Mouse (Mus musculus): ENCODE measurements around the gene Olfr1254. TPM values are rescaled to one million over a fixed set of nuclear protein-coding genes. Genes with fewer than 3 reads are reported as not detected.

Gene Olfr1254
- not detected for polyA plus RNA-seq (2012; fragmentation: generic; extraction: Trizol)
- long read RNA-seq, experiment 1 = 0 reads
- long read RNA-seq, experiment 2 = 0 reads

GRCm38 (mm10) chr2:89793519-89793918, at the start of gene Olfr1254:
TSS of gene Olfr1254 (minus strand) at chr2:89793619.
- no peak for TF ChIP-seq MYOG (IDR thresholded peaks at IDR 0.05; ENCODE audit: control insufficient read depth, extremely low read depth, insufficient read length)
- TF ChIP-seq MAX (IDR thresholded peaks at IDR 0.05) = no peak
- TF ChIP-seq MYOD1 (IDR thresholded peaks at IDR 0.05; ENCODE audit: control insufficient read depth, insufficient read length, low read depth) = no peak
- no peak for TF ChIP-seq FOSL1 (IDR thresholded peaks at IDR 0.05; ENCODE audit: insufficient read depth, low read length, poor library complexity, severe bottlenecking)
- Histone ChIP-seq H3K27me3 (ENCODE audit: control insufficient read depth, insufficient read depth, insufficient read length) (no peaks in the 10 kb centered on the region), H3ac (ENCODE audit: control insufficient read depth, insufficient read length, low read depth) (no peak within 1 kb of the TSS), H3K79me3 (ENCODE audit: low read depth) (no peaks in the 10 kb centered on the region), H3K36me3 (ENCODE audit: control insufficient read depth, insufficient read depth) (no peaks in the 10 kb centered on the region), H3K79me2 (ENCODE audit: control insufficient read depth, insufficient read depth) (no peaks in the 10 kb centered on the region), H3K4me3 (ENCODE audit: insufficient read depth, poor library complexity, severe bottlenecking) (no peak within 1 kb of the TSS)

- H3K79me3 ChIP-seq (ENCODE audit: low read depth) = no peaks in the 10 kb centered on the region
- TF ChIP-seq MAX (IDR thresholded peaks at IDR 0.05) (no peak), USF1 (IDR thresholded peaks at IDR 0.05; ENCODE audit: low read depth) (no peak), MYOG (IDR thresholded peaks at IDR 0.05; ENCODE audit: control insufficient read depth, extremely low read depth, insufficient read length) (no peak), CEBPB (IDR thresholded peaks at IDR 0.05; ENCODE audit: low read depth) (no peak), FOSL1 (IDR thresholded peaks at IDR 0.05; ENCODE audit: insufficient read depth, low read length, poor library complexity, severe bottlenecking) (no peak), CTCF (IDR thresholded peaks at IDR 0.05; ENCODE audit: control insufficient read depth, insufficient read depth, insufficient read length) (no peak), MYOD1 (IDR thresholded peaks at IDR 0.05; ENCODE audit: control insufficient read depth, insufficient read length, low read depth) (no peak)
- H3ac ChIP-seq (ENCODE audit: control insufficient read depth, insufficient read length, low read depth) = no peak within 1 kb of the TSS
- no peaks in the 10 kb centered on the region for H3K36me3 ChIP-seq (ENCODE audit: control insufficient read depth, insufficient read depth)
- no peaks in the 10 kb centered on the region for H3K79me2 ChIP-seq (ENCODE audit: control insufficient read depth, insufficient read depth)
- no peaks in the 10 kb centered on the region for H3K27me3 ChIP-seq (ENCODE audit: control insufficient read depth, insufficient read depth, insufficient read length)
- H3K4me3 ChIP-seq (ENCODE audit: insufficient read depth, poor library complexity, severe bottlenecking) = no peak within 1 kb of the TSS
These were observed 48.0 kb upstream of the Olfr1254 start, which contains the start of gene Olfr1256 for GRCm38 (mm10) chr2:89841455-89841854. TSS of gene Olfr1256 (minus strand) at chr2:89841555.

GRCm38 (mm10) chr2:89820216-89820615, 26.8 kb upstream of the Olfr1254 start:
- H3K79me3 ChIP-seq (ENCODE audit: low read depth) = no peaks in the 10 kb centered on the region
- no peak overlapping the region for H3ac ChIP-seq (ENCODE audit: control insufficient read depth, insufficient read length, low read depth)
- no peak for TF ChIP-seq MYOG (IDR thresholded peaks at IDR 0.05; ENCODE audit: control insufficient read depth, extremely low read depth, insufficient read length)
- TF ChIP-seq CEBPB (IDR thresholded peaks at IDR 0.05; ENCODE audit: low read depth) = no peak
- TF ChIP-seq CTCF (IDR thresholded peaks at IDR 0.05; ENCODE audit: control insufficient read depth, insufficient read depth, insufficient read length) = no peak
- no peak for TF ChIP-seq MAX (IDR thresholded peaks at IDR 0.05)
- no peak for TF ChIP-seq FOSL1 (IDR thresholded peaks at IDR 0.05; ENCODE audit: insufficient read depth, low read length, poor library complexity, severe bottlenecking)
- TF ChIP-seq MYOD1 (IDR thresholded peaks at IDR 0.05; ENCODE audit: control insufficient read depth, insufficient read length, low read depth) = no peak
- TF ChIP-seq USF1 (IDR thresholded peaks at IDR 0.05; ENCODE audit: low read depth) = no peak
- no peaks in the 10 kb centered on the region for H3K36me3 ChIP-seq (ENCODE audit: control insufficient read depth, insufficient read depth)
- H3K27me3 ChIP-seq (ENCODE audit: control insufficient read depth, insufficient read depth, insufficient read length) = no peaks in the 10 kb centered on the region
- H3K4me3 ChIP-seq (ENCODE audit: insufficient read depth, poor library complexity, severe bottlenecking) = no peak overlapping the region
- H3K79me2 ChIP-seq (ENCODE audit: control insufficient read depth, insufficient read depth) = no peaks in the 10 kb centered on the region

GRCm38 (mm10) chr2:89811751-89812150, 18.3 kb upstream of the Olfr1254 start, which contains the start of gene Olfr1255:
TSS of gene Olfr1255 (plus strand) at chr2:89812051.
- H3K36me3 ChIP-seq (ENCODE audit: control insufficient read depth, insufficient read depth) = no peaks in the 10 kb centered on the region
- no peak within 1 kb of the TSS for H3ac ChIP-seq (ENCODE audit: control insufficient read depth, insufficient read length, low read depth)
- no peaks in the 10 kb centered on the region for H3K27me3 ChIP-seq (ENCODE audit: control insufficient read depth, insufficient read depth, insufficient read length)
- no peak within 1 kb of the TSS for H3K4me3 ChIP-seq (ENCODE audit: insufficient read depth, poor library complexity, severe bottlenecking)
- no peaks in the 10 kb centered on the region for H3K79me3 ChIP-seq (ENCODE audit: low read depth)
- H3K79me2 ChIP-seq (ENCODE audit: control insufficient read depth, insufficient read depth) = no peaks in the 10 kb centered on the region
- no peak for TF ChIP-seq MYOD1 (IDR thresholded peaks at IDR 0.05; ENCODE audit: control insufficient read depth, insufficient read length, low read depth)

- no peaks in the 10 kb centered on the region for H3K79me2 ChIP-seq (ENCODE audit: control insufficient read depth, insufficient read depth)
- H3K36me3 ChIP-seq (ENCODE audit: control insufficient read depth, insufficient read depth) = no peaks in the 10 kb centered on the region
- no peak overlapping the region for H3ac ChIP-seq (ENCODE audit: control insufficient read depth, insufficient read length, low read depth)
- H3K79me3 ChIP-seq (ENCODE audit: low read depth) = no peaks in the 10 kb centered on the region
- no peak overlapping the region for H3K4me3 ChIP-seq (ENCODE audit: insufficient read depth, poor library complexity, severe bottlenecking)
- TF ChIP-seq MYOG (IDR thresholded peaks at IDR 0.05; ENCODE audit: control insufficient read depth, extremely low read depth, insufficient read length) = no peak
- no peak for TF ChIP-seq CEBPB (IDR thresholded peaks at IDR 0.05; ENCODE audit: low read depth)
- TF ChIP-seq MAX (IDR thresholded peaks at IDR 0.05) = no peak
- TF ChIP-seq FOSL1 (IDR thresholded peaks at IDR 0.05; ENCODE audit: insufficient read depth, low read length, poor library complexity, severe bottlenecking) = no peak
- no peak for TF ChIP-seq USF1 (IDR thresholded peaks at IDR 0.05; ENCODE audit: low read depth)
- no peak for TF ChIP-seq MYOD1 (IDR thresholded peaks at IDR 0.05; ENCODE audit: control insufficient read depth, insufficient read length, low read depth)
- no peak for TF ChIP-seq CTCF (IDR thresholded peaks at IDR 0.05; ENCODE audit: control insufficient read depth, insufficient read depth, insufficient read length)
- H3K27me3 ChIP-seq (ENCODE audit: control insufficient read depth, insufficient read depth, insufficient read length) = no peaks in the 10 kb centered on the region
These were observed 17.3 kb upstream of the Olfr1254 start for GRCm38 (mm10) chr2:89810751-89811150.

GRCm38 (mm10) chr2:89799583-89799982, 6.2 kb upstream of the Olfr1254 start:
- Histone ChIP-seq H3K36me3 (ENCODE audit: control insufficient read depth, insufficient read depth) (no peaks in the 10 kb centered on the region), H3K27me3 (ENCODE audit: control insufficient read depth, insufficient read depth, insufficient read length) (no peaks in the 10 kb centered on the region), H3K4me3 (ENCODE audit: insufficient read depth, poor library complexity, severe bottlenecking) (no peak overlapping the region), H3K79me2 (ENCODE audit: control insufficient read depth, insufficient read depth) (no peaks in the 10 kb centered on the region), H3K79me3 (ENCODE audit: low read depth) (no peaks in the 10 kb centered on the region), H3ac (ENCODE audit: control insufficient read depth, insufficient read length, low read depth) (no peak overlapping the region)
- TF ChIP-seq CEBPB (IDR thresholded peaks at IDR 0.05; ENCODE audit: low read depth) (no peak), MYOG (IDR thresholded peaks at IDR 0.05; ENCODE audit: control insufficient read depth, extremely low read depth, insufficient read length) (no peak), CTCF (IDR thresholded peaks at IDR 0.05; ENCODE audit: control insufficient read depth, insufficient read depth, insufficient read length) (no peak), MAX (IDR thresholded peaks at IDR 0.05) (no peak), MYOD1 (IDR thresholded peaks at IDR 0.05; ENCODE audit: control insufficient read depth, insufficient read length, low read depth) (no peak), USF1 (IDR thresholded peaks at IDR 0.05; ENCODE audit: low read depth) (no peak), FOSL1 (IDR thresholded peaks at IDR 0.05; ENCODE audit: insufficient read depth, low read length, poor library complexity, severe bottlenecking) (no peak)
